Mouse (Mus musculus): ENCODE results near the gene Sema3e.

- TF ChIP-seq CTCF (IDR thresholded peaks at IDR 0.05) (no peak), POLR2A (IDR thresholded peaks at IDR 0.05; ENCODE audit: insufficient read depth, low read depth, low read length) (no peak)
Measured at GRCm38 (mm10) chr5:14025205-14026124, at the start of gene Sema3e.
